Mouse (Mus musculus): ENCODE data around the gene Lrfn2. TPM values are rescaled to one million over a fixed set of nuclear protein-coding genes. Genes with fewer than 3 reads are reported as not detected.
A peak's percentile ranks its signal among the peaks of the same experiment; 100 is the strongest.

The Lrfn2 gene
- polyA plus RNA-seq, 1 experiment from 2014 or later: 0.07 TPM

DNA sequence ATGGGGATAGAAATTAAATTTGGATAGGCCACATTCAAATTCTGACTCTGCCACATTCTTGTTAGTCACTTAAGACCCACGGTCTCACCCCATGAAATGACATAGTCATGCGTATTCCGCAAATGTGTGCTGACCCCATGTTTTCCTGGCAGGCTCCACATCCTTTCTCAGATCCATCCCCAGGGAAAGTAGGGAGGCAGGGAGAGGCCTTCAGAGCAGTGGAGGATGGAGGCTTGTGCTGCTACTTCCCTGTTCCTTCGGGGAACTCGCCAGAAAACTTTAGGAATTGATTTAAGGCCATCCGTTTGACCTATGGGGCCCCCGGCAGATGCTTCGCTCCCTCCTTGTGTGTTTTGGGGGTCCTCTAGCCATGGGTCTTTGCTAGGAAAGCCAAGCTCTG is 3.0 kb downstream of the Lrfn2 start:
- H3K9me3 ChIP-seq (replicated peaks): no peaks in the 10 kb centered on the region
- H3K36me3 ChIP-seq: no peaks in the 10 kb centered on the region
- no peak overlapping the region for H3K4me3 ChIP-seq
- H3K27ac ChIP-seq: no peak overlapping the region
- 67% methylated on average over 8 of the region's 8 CpGs for WGBS (ENCODE audit: insufficient replicate concordance)
- peaks cover 43% of the 10 kb centered on the region for H3K27me3 ChIP-seq (replicated peaks)
- H3K4me2 ChIP-seq: no peak overlapping the region
- no peak for ATAC-seq
- no peak overlapping the region for H3K9ac ChIP-seq
- H3K4me1 ChIP-seq: peaks cover 3% of the 10 kb centered on the region; the same call in 1 of the 2 replicates

DNA sequence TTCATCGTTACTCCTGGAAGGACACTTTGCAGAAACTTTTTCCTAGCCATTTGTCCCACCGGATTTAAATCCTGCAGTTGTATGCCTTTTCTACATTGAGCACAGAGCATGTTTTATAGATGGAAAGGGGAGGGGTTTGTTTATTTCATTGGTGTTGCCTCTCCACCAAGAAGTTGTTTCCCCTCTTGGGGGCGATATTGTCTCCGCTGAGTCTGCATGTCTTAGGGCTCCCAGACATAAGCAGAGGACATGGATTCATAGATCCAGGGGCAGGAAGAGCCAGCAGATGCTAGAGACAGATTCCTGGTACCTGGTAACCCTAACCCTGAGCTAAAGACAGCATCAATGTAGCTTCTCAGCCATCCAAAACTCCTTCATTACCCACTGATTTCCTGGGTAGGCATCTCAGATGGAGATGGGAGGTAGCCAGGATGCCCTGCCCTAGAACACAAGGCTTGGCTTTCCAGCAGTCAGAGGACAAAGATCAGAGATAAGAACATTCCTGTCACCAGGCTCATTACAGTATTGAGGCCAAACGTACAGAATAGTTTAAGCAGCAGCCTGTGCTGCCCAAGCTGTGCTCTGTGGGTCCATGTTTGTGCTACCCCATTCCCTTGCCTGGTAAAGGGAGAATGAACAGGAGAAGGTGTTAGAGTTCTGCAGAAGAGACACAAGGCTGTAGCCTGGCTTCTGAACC is 4.4 kb downstream of the Lrfn2 start:
- ATAC-seq: no peak
- Histone ChIP-seq H3K27ac (no peak overlapping the region), H3K4me2 (no peak overlapping the region), H3K9ac (no peak overlapping the region), H3K4me1 (peaks cover 3% of the 10 kb centered on the region; the same call in 1 of the 2 replicates), H3K9me3 (replicated peaks) (no peaks in the 10 kb centered on the region), H3K27me3 (replicated peaks) (peaks cover 31% of the 10 kb centered on the region), H3K4me3 (no peak overlapping the region), H3K36me3 (no peaks in the 10 kb centered on the region)
- 28% methylated on average over 5 of the region's 5 CpGs for WGBS (ENCODE audit: insufficient replicate concordance)

DNA sequence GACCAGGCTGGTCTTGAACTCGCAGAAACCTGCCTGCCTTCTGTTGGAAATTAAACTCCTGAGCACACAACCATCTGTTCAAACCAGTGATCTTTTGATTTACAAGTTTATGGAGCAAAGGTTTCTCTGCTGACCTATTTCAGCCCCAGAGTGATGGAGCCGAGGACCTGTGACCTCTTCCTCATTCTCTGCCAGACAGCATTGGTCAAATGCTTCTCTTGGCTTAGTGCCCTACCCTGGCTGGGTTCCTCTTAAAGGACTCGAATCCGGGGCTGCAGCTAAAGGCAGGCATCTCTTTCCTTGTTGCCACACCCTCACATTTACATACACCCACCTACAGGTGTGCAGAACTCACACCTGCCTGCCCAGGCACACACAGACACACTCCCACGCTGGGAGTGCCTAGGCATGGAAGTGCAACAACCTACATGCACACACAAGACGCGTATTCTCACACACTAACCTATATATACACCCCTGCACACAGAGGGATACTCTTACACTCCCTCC is 6.6 kb downstream of the Lrfn2 start:
- Histone ChIP-seq H3K27ac (no peak overlapping the region), H3K27me3 (replicated peaks) (peaks cover 9% of the 10 kb centered on the region), H3K9me3 (replicated peaks) (no peaks in the 10 kb centered on the region), H3K4me2 (no peak overlapping the region), H3K36me3 (no peaks in the 10 kb centered on the region), H3K4me3 (no peak overlapping the region), H3K9ac (no peak overlapping the region), H3K4me1 (no peaks in the 10 kb centered on the region)
- WGBS (ENCODE audit: insufficient replicate concordance): 60% methylated on average over 7 of the region's 7 CpGs
- no peak for ATAC-seq

DNA sequence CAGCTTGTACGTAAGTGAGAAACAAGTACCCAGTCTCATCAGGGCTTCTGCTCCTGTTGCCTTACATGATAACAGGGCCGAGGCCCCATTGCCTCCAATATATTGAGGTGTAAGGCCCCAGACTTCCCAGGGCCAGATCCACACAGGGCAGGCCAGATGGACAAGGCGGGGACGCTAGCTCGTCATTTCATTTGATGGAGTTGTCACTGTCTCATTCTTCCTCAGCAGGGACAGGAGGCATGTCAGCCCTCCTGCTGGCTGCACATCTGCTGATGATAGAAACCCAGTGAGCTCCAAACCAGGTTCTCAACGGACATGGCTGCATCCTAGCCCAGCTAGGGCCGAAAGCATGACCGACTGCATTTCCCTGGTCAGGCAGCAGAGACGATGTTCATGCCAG is 14.1 kb downstream of the Lrfn2 start:
- no peak overlapping the region for H3K9ac ChIP-seq
- no peaks in the 10 kb centered on the region for H3K27me3 ChIP-seq (replicated peaks)
- no peaks in the 10 kb centered on the region for H3K36me3 ChIP-seq
- no peak overlapping the region for H3K27ac ChIP-seq
- no peaks in the 10 kb centered on the region for H3K4me1 ChIP-seq
- ATAC-seq: no peak
- H3K9me3 ChIP-seq (replicated peaks): no peaks in the 10 kb centered on the region
- 70% methylated on average over 9 of the region's 9 CpGs for WGBS (ENCODE audit: insufficient replicate concordance)
- H3K4me2 ChIP-seq: no peak overlapping the region
- H3K4me3 ChIP-seq: no peak overlapping the region

DNA sequence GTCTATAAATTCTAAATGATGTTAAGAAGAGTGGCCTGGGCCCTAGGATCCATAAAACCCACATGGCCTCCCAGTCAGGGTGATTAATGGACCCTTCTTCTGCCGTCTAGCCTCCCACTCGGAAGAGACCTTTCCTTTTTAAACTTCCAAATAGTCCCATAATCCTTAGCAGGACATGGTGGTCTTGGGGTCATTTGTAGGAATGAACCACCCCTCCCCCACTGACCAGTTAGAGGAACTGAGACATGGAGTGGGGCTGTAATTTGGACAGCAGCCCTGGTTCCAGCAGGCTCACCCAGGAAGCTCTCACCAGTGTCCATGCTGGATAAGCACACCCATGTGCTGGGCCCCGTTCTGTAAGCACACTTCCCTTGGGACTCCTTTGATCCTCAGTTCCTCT is 14.6 kb downstream of the Lrfn2 start:
- ATAC-seq: no peak
- Histone ChIP-seq H3K4me2 (no peak overlapping the region), H3K9me3 (replicated peaks) (no peaks in the 10 kb centered on the region), H3K27ac (no peak overlapping the region), H3K4me1 (no peaks in the 10 kb centered on the region), H3K4me3 (no peak overlapping the region), H3K36me3 (no peaks in the 10 kb centered on the region), H3K9ac (no peak overlapping the region), H3K27me3 (replicated peaks) (no peaks in the 10 kb centered on the region)
- 52% methylated on average over 3 of the region's 3 CpGs for WGBS (ENCODE audit: insufficient replicate concordance)

DNA sequence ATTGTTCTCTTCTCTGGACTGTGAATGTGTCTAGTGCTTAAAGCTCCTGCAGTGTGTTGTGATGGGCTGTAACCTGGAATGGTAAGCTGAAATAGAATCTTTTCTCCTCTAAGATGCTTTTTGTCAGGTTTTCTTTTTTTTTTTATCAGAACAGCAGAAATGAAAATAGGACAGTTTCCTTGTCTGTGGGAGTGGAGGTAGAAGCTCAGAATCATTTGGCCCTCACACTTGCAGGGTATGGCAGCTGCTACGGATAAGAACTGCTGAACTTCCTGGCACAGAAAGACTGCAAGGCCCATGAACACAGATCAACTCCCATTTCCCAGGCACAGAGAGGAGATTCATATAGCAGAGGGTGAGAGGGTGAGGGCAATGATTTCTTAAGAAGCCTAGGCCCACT is 19.1 kb downstream of the Lrfn2 start:
- Histone ChIP-seq H3K27ac (no peak overlapping the region), H3K9ac (no peak overlapping the region), H3K4me3 (no peak overlapping the region), H3K4me2 (no peak overlapping the region), H3K36me3 (no peaks in the 10 kb centered on the region), H3K27me3 (replicated peaks) (no peaks in the 10 kb centered on the region), H3K9me3 (replicated peaks) (no peaks in the 10 kb centered on the region), H3K4me1 (no peaks in the 10 kb centered on the region)
- WGBS (ENCODE audit: insufficient replicate concordance): 52% methylated on average over 1 of the region's 1 CpGs
- ATAC-seq: no peak

DNA sequence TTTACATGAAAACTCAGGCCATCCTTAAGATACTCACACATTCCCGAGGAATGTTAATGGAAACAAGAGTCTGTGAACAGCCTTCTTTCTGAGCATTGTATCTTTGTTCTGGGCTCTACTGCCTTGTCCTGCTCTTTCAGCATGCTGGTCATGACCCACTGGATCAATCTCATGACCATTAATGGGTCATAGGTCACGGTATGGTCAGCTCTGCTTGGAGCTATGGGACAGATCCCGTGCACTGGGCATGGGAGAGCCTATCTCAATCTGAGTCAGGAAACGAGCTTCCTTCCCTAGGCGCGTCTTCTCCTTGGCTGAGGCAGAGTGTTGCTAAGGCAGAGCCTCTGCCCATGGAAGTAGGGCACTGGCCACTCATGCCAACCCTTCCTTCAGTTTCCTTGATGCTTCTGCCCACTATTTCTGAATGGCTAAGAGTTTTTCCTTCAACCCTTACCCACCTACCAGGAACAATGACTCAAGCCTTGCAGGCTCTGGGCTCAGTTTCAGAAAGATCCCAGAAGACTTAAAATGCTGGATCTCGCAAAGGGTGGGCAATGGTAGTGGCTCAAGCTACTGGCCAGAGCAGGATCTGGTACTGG is 24.0 kb downstream of the Lrfn2 start:
- 57% methylated on average over 7 of the region's 7 CpGs for WGBS (ENCODE audit: insufficient replicate concordance)
- Histone ChIP-seq H3K4me3 (no peak overlapping the region), H3K27me3 (replicated peaks) (no peaks in the 10 kb centered on the region), H3K36me3 (no peaks in the 10 kb centered on the region), H3K4me1 (peaks cover 9% of the 10 kb centered on the region; the same call in 1 of the 2 replicates), H3K9me3 (replicated peaks) (no peaks in the 10 kb centered on the region), H3K9ac (no peak overlapping the region), H3K27ac (no peak overlapping the region), H3K4me2 (no peak overlapping the region)
- no peak for ATAC-seq

DNA sequence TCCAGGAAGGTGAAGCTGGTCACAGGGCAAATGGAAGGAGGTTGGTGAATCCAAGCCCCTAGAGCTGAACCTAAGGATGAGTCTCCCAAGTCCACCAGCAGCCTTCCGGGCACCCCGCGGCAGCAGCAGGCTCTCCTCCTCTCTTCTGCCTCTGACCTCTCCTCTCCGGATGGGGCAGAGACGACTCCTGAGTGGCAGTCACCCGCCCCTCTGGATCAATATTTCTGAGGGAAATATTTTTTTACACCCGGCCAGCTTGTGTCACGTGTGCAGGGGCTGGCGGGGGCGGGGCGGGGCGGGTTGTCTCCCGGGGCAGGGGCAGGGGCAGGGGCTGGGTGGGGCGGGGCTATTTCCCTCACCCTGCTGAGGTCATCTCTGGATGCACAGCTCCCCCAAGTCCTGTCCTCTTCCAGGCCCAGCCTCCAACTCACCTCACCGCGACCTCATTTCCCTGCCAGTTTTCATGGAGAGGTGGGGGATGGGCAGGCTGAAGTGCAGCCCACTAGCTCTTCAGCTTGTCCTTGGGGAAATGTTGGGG is 28.1 kb downstream of the Lrfn2 start:
- Histone ChIP-seq H3K27me3 (replicated peaks) (no peaks in the 10 kb centered on the region), H3K4me3 (no peak overlapping the region), H3K9ac (no peak overlapping the region), H3K36me3 (no peaks in the 10 kb centered on the region), H3K4me1 (peaks cover 9% of the 10 kb centered on the region; the same call in 1 of the 2 replicates), H3K9me3 (replicated peaks) (no peaks in the 10 kb centered on the region), H3K27ac (no peak overlapping the region), H3K4me2 (peak overlapping the region; percentile 40)
- 9% methylated on average over 16 of the region's 16 CpGs for WGBS (ENCODE audit: insufficient replicate concordance)
- ATAC-seq: peak; percentile 72

DNA sequence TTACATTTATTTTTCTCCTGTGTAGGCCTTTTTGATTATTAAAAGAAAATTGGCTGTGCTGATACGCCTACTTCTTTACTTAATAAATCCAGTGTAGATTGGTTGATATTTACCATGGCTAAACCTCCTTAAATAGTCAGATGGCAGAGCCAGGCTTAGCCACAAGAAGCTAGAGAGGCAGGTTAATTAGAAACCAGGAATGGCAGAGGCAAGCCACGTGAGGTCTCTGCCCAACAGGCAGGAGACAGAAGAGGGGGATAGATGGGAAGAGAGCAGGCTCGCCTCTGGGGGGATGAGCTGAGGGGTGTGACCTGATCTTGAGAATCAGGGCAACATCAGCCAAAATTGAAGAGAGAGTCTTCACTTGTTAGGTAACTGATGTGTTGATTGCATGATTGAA is 30.5 kb downstream of the Lrfn2 start:
- H3K9me3 ChIP-seq (replicated peaks): no peaks in the 10 kb centered on the region
- 48% methylated on average over 3 of the region's 3 CpGs for WGBS (ENCODE audit: insufficient replicate concordance)
- no peak overlapping the region for H3K27ac ChIP-seq
- no peaks in the 10 kb centered on the region for H3K27me3 ChIP-seq (replicated peaks)
- H3K4me2 ChIP-seq: no peak overlapping the region
- peaks cover 9% of the 10 kb centered on the region; the same call in 1 of the 2 replicates for H3K4me1 ChIP-seq
- H3K4me3 ChIP-seq: no peak overlapping the region
- H3K36me3 ChIP-seq: no peaks in the 10 kb centered on the region
- ATAC-seq: no peak
- no peak overlapping the region for H3K9ac ChIP-seq

DNA sequence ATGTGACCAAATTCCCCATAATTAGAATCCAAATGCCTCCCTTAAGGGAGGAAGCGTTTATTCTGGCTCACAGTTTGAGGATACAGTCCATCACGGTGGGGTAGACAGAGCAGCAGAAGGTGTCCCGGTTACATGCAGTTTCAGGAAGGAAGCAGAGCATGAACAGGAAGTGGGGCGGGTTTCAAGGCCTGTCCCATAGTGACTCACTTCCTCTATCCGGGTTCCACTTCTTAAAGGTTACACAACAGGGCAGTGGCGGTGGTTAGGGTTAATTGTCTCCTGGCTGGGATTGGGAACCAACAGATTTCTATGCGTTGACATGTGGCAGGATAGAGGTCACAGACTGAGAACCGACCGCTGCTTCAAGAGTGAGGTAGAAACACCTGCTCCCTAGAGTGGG is 31.6 kb downstream of the Lrfn2 start:
- H3K4me2 ChIP-seq: no peak overlapping the region
- H3K9me3 ChIP-seq (replicated peaks): no peaks in the 10 kb centered on the region
- no peak overlapping the region for H3K27ac ChIP-seq
- peaks cover 9% of the 10 kb centered on the region; the same call in 1 of the 2 replicates for H3K4me1 ChIP-seq
- no peak for ATAC-seq
- no peaks in the 10 kb centered on the region for H3K27me3 ChIP-seq (replicated peaks)
- WGBS (ENCODE audit: insufficient replicate concordance): 38% methylated on average over 9 of the region's 9 CpGs
- no peaks in the 10 kb centered on the region for H3K36me3 ChIP-seq
- H3K4me3 ChIP-seq: no peak overlapping the region
- H3K9ac ChIP-seq: no peak overlapping the region

DNA sequence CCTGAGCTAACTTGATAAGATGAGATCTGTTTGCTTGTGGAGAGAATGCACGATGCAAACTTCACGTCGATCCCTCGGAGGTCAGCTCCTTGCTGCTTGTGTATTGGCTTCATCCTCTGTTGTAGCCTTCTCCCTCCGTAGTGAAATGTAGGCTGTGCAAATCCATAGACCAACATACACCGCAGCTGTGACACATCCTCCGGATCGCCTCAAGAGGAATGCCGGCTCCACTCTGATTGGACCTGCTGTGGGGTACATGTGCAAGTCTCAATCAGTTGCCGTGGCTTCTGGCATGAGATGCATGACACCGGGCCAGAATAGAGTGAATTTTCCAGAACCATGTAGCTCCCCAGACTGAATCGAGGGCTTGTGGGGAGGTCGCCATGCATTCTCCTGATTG is 36.1 kb downstream of the Lrfn2 start:
- no peak overlapping the region for H3K4me2 ChIP-seq
- no peak for ATAC-seq
- H3K36me3 ChIP-seq: no peaks in the 10 kb centered on the region
- no peaks in the 10 kb centered on the region for H3K4me1 ChIP-seq
- 75% methylated on average over 13 of the region's 13 CpGs for WGBS (ENCODE audit: insufficient replicate concordance)
- no peak overlapping the region for H3K9ac ChIP-seq
- no peak overlapping the region for H3K27ac ChIP-seq
- no peak overlapping the region for H3K4me3 ChIP-seq
- H3K9me3 ChIP-seq (replicated peaks): no peaks in the 10 kb centered on the region
- no peaks in the 10 kb centered on the region for H3K27me3 ChIP-seq (replicated peaks)

DNA sequence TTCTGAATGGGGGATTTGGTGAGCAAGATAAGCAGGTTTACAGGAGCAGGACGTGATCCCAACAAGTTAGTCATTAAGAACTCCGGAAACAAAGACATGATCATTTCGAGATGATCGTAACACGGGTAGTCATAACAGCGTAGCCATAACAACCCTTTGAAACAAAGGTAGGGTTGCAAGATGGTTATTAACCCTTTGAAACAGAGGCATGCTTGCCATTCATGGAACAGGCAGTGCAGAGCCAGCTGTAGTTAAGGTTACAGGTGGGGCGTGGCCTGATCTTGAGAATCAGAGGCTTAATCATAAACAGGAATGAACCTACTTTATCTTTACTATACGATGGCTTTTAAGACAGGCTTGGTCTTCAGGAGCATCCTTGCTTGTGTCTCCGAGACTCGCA is 39.1 kb downstream of the Lrfn2 start:
- no peaks in the 10 kb centered on the region for H3K36me3 ChIP-seq
- no peaks in the 10 kb centered on the region for H3K9me3 ChIP-seq (replicated peaks)
- no peak overlapping the region for H3K4me2 ChIP-seq
- no peaks in the 10 kb centered on the region for H3K4me1 ChIP-seq
- no peak overlapping the region for H3K27ac ChIP-seq
- no peak for ATAC-seq
- no peak overlapping the region for H3K4me3 ChIP-seq
- H3K27me3 ChIP-seq (replicated peaks): no peaks in the 10 kb centered on the region
- 65% methylated on average over 10 of the region's 10 CpGs for WGBS (ENCODE audit: insufficient replicate concordance)
- no peak overlapping the region for H3K9ac ChIP-seq

All from liver, embryonic 12.5 days (tissue).